Mouse (Mus musculus): ENCODE results near the gene Usp3. TPM values are rescaled to one million over a fixed set of nuclear protein-coding genes. Genes with fewer than 3 reads are reported as not detected.
A peak's percentile ranks its signal among the peaks of the same experiment; 100 is the strongest.

The Usp3 gene
- total RNA-seq, 2 experiments from 2014 or later, result 20.2 to 27.1 TPM

- no peak for DNase-seq (ENCODE audit: low spot score in 2 of 2)
- intact Hi-C loops (cut with DNase I), result no loop called here
Measured at GRCm38 (mm10) chr9:66583244-66583643, 9.7 kb downstream of the Usp3 start.

GRCm38 (mm10) chr9:66581694-66582093 lies 11.2 kb downstream of the Usp3 start:
- no peak for DNase-seq (ENCODE audit: low spot score in 2 of 2)
- intact Hi-C loops (cut with DNase I), result no loop called here

- DNase-seq (ENCODE audit: low spot score in 2 of 2), result no peak
- intact Hi-C loops (cut with DNase I), result no loop called here
Measured at GRCm38 (mm10) chr9:66580722-66581121, 12.2 kb downstream of the Usp3 start.

- no peak for DNase-seq (ENCODE audit: low spot score in 2 of 2)
Measured at GRCm38 (mm10) chr9:66575878-66576238, 17.1 kb downstream of the Usp3 start.

GRCm38 (mm10) chr9:66575041-66575877 lies 17.7 kb downstream of the Usp3 start:
- DNase-seq (ENCODE audit: low spot score in 2 of 2), result no peak
- intact Hi-C loops (cut with DNase I), result no loop called here

More at GRCm38 (mm10) chr9:66575878-66576238, 17.1 kb downstream of the Usp3 start:
- intact Hi-C loops (cut with DNase I), result no loop called here

- DNase-seq (ENCODE audit: low spot score in 2 of 2), result no peak
- intact Hi-C loops (cut with DNase I), result no loop called here
Measured at GRCm38 (mm10) chr9:66571986-66572700, 20.8 kb downstream of the Usp3 start.

GRCm38 (mm10) chr9:66562215-66562614 lies 30.7 kb downstream of the Usp3 start:
- DNase-seq (ENCODE audit: low spot score in 2 of 2), result no peak
- intact Hi-C loops (cut with DNase I), result no loop called here

- no peak for DNase-seq (ENCODE audit: low spot score in 2 of 2)
- intact Hi-C loops (cut with DNase I), result no loop called here
Measured at GRCm38 (mm10) chr9:66561496-66561895, 31.4 kb downstream of the Usp3 start.

GRCm38 (mm10) chr9:66560728-66561127 lies 32.2 kb downstream of the Usp3 start:
- intact Hi-C loops (cut with DNase I), result no loop called here
- no peak for DNase-seq (ENCODE audit: low spot score in 2 of 2)

GRCm38 (mm10) chr9:66560295-66560694 lies 32.6 kb downstream of the Usp3 start:
- intact Hi-C loops (cut with DNase I), result no loop called here
- peak; percentile 11 to 31 for DNase-seq (ENCODE audit: low spot score in 2 of 2)

GRCm38 (mm10) chr9:66558971-66559370 lies 34.0 kb downstream of the Usp3 start:
- intact Hi-C loops (cut with DNase I), result no loop called here
- DNase-seq (ENCODE audit: low spot score in 2 of 2), result no peak

- intact Hi-C loops (cut with DNase I), result no loop called here
- DNase-seq (ENCODE audit: low spot score in 2 of 2), result no peak
Measured at GRCm38 (mm10) chr9:66542785-66543184, 50.2 kb downstream of the Usp3 start.

GRCm38 (mm10) chr9:66521595-66521994 lies 71.3 kb downstream of the Usp3 start:
- intact Hi-C loops (cut with DNase I), result no loop called here
- DNase-seq (ENCODE audit: low spot score in 2 of 2), result no peak

- intact Hi-C loops (cut with DNase I), result no loop called here
- no peak for DNase-seq (ENCODE audit: low spot score in 2 of 2)
Measured at GRCm38 (mm10) chr9:66520299-66520698, 72.6 kb downstream of the Usp3 start.

- DNase-seq (ENCODE audit: low spot score in 2 of 2), result no peak
- intact Hi-C loops (cut with DNase I), result loop anchor here (10.0 kb wide), 1 partner anchor 306 kb away; no protein-coding TSS in a partner anchor
Measured at GRCm38 (mm10) chr9:66518901-66519300, 74.0 kb downstream of the Usp3 start.

- intact Hi-C loops (cut with DNase I), result loop anchor here (10.0 kb wide), 1 partner anchor 307 kb away; no protein-coding TSS in a partner anchor
- no peak for DNase-seq (ENCODE audit: low spot score in 2 of 2)
Measured at GRCm38 (mm10) chr9:66518251-66518650, 74.7 kb downstream of the Usp3 start.

GRCm38 (mm10) chr9:66517746-66518145 lies 75.2 kb downstream of the Usp3 start:
- no peak for DNase-seq (ENCODE audit: low spot score in 2 of 2)

GRCm38 (mm10) chr9:66516296-66516940 lies 76.5 kb downstream of the Usp3 start:
- DNase-seq (ENCODE audit: low spot score in 2 of 2), result peak in 1 of 2 experiments; percentile 27

More at GRCm38 (mm10) chr9:66517746-66518145, 75.2 kb downstream of the Usp3 start:
- intact Hi-C loops (cut with DNase I), result loop anchor here (10.0 kb wide), 1 partner anchor 307 kb away; no protein-coding TSS in a partner anchor

GRCm38 (mm10) chr9:66515680-66516210 lies 77.2 kb downstream of the Usp3 start:
- intact Hi-C loops (cut with DNase I), result loop anchor here (10.0 kb wide), 1 partner anchor 309 kb away; no protein-coding TSS in a partner anchor

More at GRCm38 (mm10) chr9:66516296-66516940, 76.5 kb downstream of the Usp3 start:
- intact Hi-C loops (cut with DNase I), result loop anchor here (10.0 kb wide), 1 partner anchor 308 kb away; no protein-coding TSS in a partner anchor

More at GRCm38 (mm10) chr9:66515680-66516210, 77.2 kb downstream of the Usp3 start:
- peak in 1 of 2 experiments; percentile 28 for DNase-seq (ENCODE audit: low spot score in 2 of 2)
